Mouse (Mus musculus): ENCODE measurements around the gene Eef1g. TPM values are rescaled to one million over a fixed set of nuclear protein-coding genes. Genes with fewer than 3 reads are reported as not detected.

Eef1g gene
- polyA plus RNA-seq (2015; fragmentation: Illumina TruSeq; extraction: RNeasy Lipid Tissue Mini Kit (QIAGEN cat#74804); ENCODE audit: low read depth, low replicate concordance), result 367 TPM

GRCm38 (mm10) chr19:8966590-8967372 lies at the start of gene Eef1g:
Gene Eef1g (plus strand): TSS chr19:8967041.

GRCm38 (mm10) chr19:8920073-8920736 lies 46.6 kb upstream of the Eef1g start, which contains the start of gene B3gat3:
Gene B3gat3 (plus strand): TSS chr19:8920374.

GRCm38 (mm10) chr19:8929224-8930088 lies 37.4 kb upstream of the Eef1g start, which contains the start of the genes Rom1 and Eml3:
Gene Rom1 (minus strand): TSS chr19:8929356.
Gene Eml3 (plus strand): TSS chr19:8929552.

GRCm38 (mm10) chr19:8941515-8942217 lies 25.2 kb upstream of the Eef1g start, which contains the start of gene Mta2:
Gene Mta2 (plus strand): TSS chr19:8941875.

GRCm38 (mm10) chr19:8953135-8954039 lies 13.5 kb upstream of the Eef1g start, which contains the start of gene Tut1:
Gene Tut1 (plus strand): TSS chr19:8953847.

GRCm38 (mm10) chr19:8989066-8989566 lies 22.3 kb downstream of the Eef1g start, which contains the start of gene Ahnak:
Gene Ahnak (plus strand): TSS chr19:8989284.

Other genes starting within 250 kb of the Eef1g start
- 155 TPM for gene Slc3a2, start 243.7 kb upstream of the Eef1g start, polyA plus RNA-seq (2015; fragmentation: Illumina TruSeq; extraction: RNeasy Lipid Tissue Mini Kit (QIAGEN cat#74804); ENCODE audit: low read depth, low replicate concordance)
- 52.0 TPM for gene Wdr74, start 231.2 kb upstream of the Eef1g start, polyA plus RNA-seq (2015; fragmentation: Illumina TruSeq; extraction: RNeasy Lipid Tissue Mini Kit (QIAGEN cat#74804); ENCODE audit: low read depth, low replicate concordance)
- gene 1700092M07Rik, start 226.3 kb upstream of the Eef1g start, polyA plus RNA-seq (2015; fragmentation: Illumina TruSeq; extraction: RNeasy Lipid Tissue Mini Kit (QIAGEN cat#74804); ENCODE audit: low read depth, low replicate concordance), result not detected
- gene Stx5a, start 225.6 kb upstream of the Eef1g start, polyA plus RNA-seq (2015; fragmentation: Illumina TruSeq; extraction: RNeasy Lipid Tissue Mini Kit (QIAGEN cat#74804); ENCODE audit: low read depth, low replicate concordance), result 93.3 TPM
- gene Nxf1, start 210.0 kb upstream of the Eef1g start, polyA plus RNA-seq (2015; fragmentation: Illumina TruSeq; extraction: RNeasy Lipid Tissue Mini Kit (QIAGEN cat#74804); ENCODE audit: low read depth, low replicate concordance), result 89.5 TPM
- 109 TPM for gene Tmem223, start 196.0 kb upstream of the Eef1g start, polyA plus RNA-seq (2015; fragmentation: Illumina TruSeq; extraction: RNeasy Lipid Tissue Mini Kit (QIAGEN cat#74804); ENCODE audit: low read depth, low replicate concordance)
- 11.0 TPM for gene Tmem179b, start 192.6 kb upstream of the Eef1g start, polyA plus RNA-seq (2015; fragmentation: Illumina TruSeq; extraction: RNeasy Lipid Tissue Mini Kit (QIAGEN cat#74804); ENCODE audit: low read depth, low replicate concordance)
- 12.2 TPM for gene Taf6l, start 180.6 kb upstream of the Eef1g start, polyA plus RNA-seq (2015; fragmentation: Illumina TruSeq; extraction: RNeasy Lipid Tissue Mini Kit (QIAGEN cat#74804); ENCODE audit: low read depth, low replicate concordance)
- 206 TPM for gene Polr2g, start 168.5 kb upstream of the Eef1g start, polyA plus RNA-seq (2015; fragmentation: Illumina TruSeq; extraction: RNeasy Lipid Tissue Mini Kit (QIAGEN cat#74804); ENCODE audit: low read depth, low replicate concordance)
- 4.3 TPM for gene Zbtb3, start 164.5 kb upstream of the Eef1g start, polyA plus RNA-seq (2015; fragmentation: Illumina TruSeq; extraction: RNeasy Lipid Tissue Mini Kit (QIAGEN cat#74804); ENCODE audit: low read depth, low replicate concordance)
- 38.9 TPM for gene Ttc9c, start 147.7 kb upstream of the Eef1g start, polyA plus RNA-seq (2015; fragmentation: Illumina TruSeq; extraction: RNeasy Lipid Tissue Mini Kit (QIAGEN cat#74804); ENCODE audit: low read depth, low replicate concordance)
- 102 TPM for gene Hnrnpul2, start 147.0 kb upstream of the Eef1g start, polyA plus RNA-seq (2015; fragmentation: Illumina TruSeq; extraction: RNeasy Lipid Tissue Mini Kit (QIAGEN cat#74804); ENCODE audit: low read depth, low replicate concordance)
- not detected for gene AC129217.1, start 137.3 kb upstream of the Eef1g start, polyA plus RNA-seq (2015; fragmentation: Illumina TruSeq; extraction: RNeasy Lipid Tissue Mini Kit (QIAGEN cat#74804); ENCODE audit: low read depth, low replicate concordance)
- 92.5 TPM for gene Bscl2, start 129.6 kb upstream of the Eef1g start, polyA plus RNA-seq (2015; fragmentation: Illumina TruSeq; extraction: RNeasy Lipid Tissue Mini Kit (QIAGEN cat#74804); ENCODE audit: low read depth, low replicate concordance)
- gene Gng3, start 127.8 kb upstream of the Eef1g start, polyA plus RNA-seq (2015; fragmentation: Illumina TruSeq; extraction: RNeasy Lipid Tissue Mini Kit (QIAGEN cat#74804); ENCODE audit: low read depth, low replicate concordance), result 191 TPM
- 0.82 TPM for gene Lrrn4cl, start 116.3 kb upstream of the Eef1g start, polyA plus RNA-seq (2015; fragmentation: Illumina TruSeq; extraction: RNeasy Lipid Tissue Mini Kit (QIAGEN cat#74804); ENCODE audit: low read depth, low replicate concordance)
- gene Ubxn1, start 95.5 kb upstream of the Eef1g start, polyA plus RNA-seq (2015; fragmentation: Illumina TruSeq; extraction: RNeasy Lipid Tissue Mini Kit (QIAGEN cat#74804); ENCODE audit: low read depth, low replicate concordance), result 140 TPM
- gene Uqcc3, start 86.1 kb upstream of the Eef1g start, polyA plus RNA-seq (2015; fragmentation: Illumina TruSeq; extraction: RNeasy Lipid Tissue Mini Kit (QIAGEN cat#74804); ENCODE audit: low read depth, low replicate concordance), result 52.0 TPM
- 15.7 TPM for gene Lbhd1, start 83.3 kb upstream of the Eef1g start, polyA plus RNA-seq (2015; fragmentation: Illumina TruSeq; extraction: RNeasy Lipid Tissue Mini Kit (QIAGEN cat#74804); ENCODE audit: low read depth, low replicate concordance)
- gene Gm49403, start 83.1 kb upstream of the Eef1g start, polyA plus RNA-seq (2015; fragmentation: Illumina TruSeq; extraction: RNeasy Lipid Tissue Mini Kit (QIAGEN cat#74804); ENCODE audit: low read depth, low replicate concordance), result not detected
- 47.2 TPM for gene 1810009A15Rik, start 78.2 kb upstream of the Eef1g start, polyA plus RNA-seq (2015; fragmentation: Illumina TruSeq; extraction: RNeasy Lipid Tissue Mini Kit (QIAGEN cat#74804); ENCODE audit: low read depth, low replicate concordance)
- gene Gm49416, start 78.1 kb upstream of the Eef1g start, polyA plus RNA-seq (2015; fragmentation: Illumina TruSeq; extraction: RNeasy Lipid Tissue Mini Kit (QIAGEN cat#74804); ENCODE audit: low read depth, low replicate concordance), result not detected
- 12.2 TPM for gene Ints5, start 74.0 kb upstream of the Eef1g start, polyA plus RNA-seq (2015; fragmentation: Illumina TruSeq; extraction: RNeasy Lipid Tissue Mini Kit (QIAGEN cat#74804); ENCODE audit: low read depth, low replicate concordance)
- gene Ganab, start 69.0 kb upstream of the Eef1g start, polyA plus RNA-seq (2015; fragmentation: Illumina TruSeq; extraction: RNeasy Lipid Tissue Mini Kit (QIAGEN cat#74804); ENCODE audit: low read depth, low replicate concordance), result 81.9 TPM
- 219 TPM for gene B3gat3, start 46.7 kb upstream of the Eef1g start, polyA plus RNA-seq (2015; fragmentation: Illumina TruSeq; extraction: RNeasy Lipid Tissue Mini Kit (QIAGEN cat#74804); ENCODE audit: low read depth, low replicate concordance)
- 10.4 TPM for gene Rom1, start 37.7 kb upstream of the Eef1g start, polyA plus RNA-seq (2015; fragmentation: Illumina TruSeq; extraction: RNeasy Lipid Tissue Mini Kit (QIAGEN cat#74804); ENCODE audit: low read depth, low replicate concordance)
- gene Eml3, start 37.5 kb upstream of the Eef1g start, polyA plus RNA-seq (2015; fragmentation: Illumina TruSeq; extraction: RNeasy Lipid Tissue Mini Kit (QIAGEN cat#74804); ENCODE audit: low read depth, low replicate concordance), result 10.3 TPM
- 42.2 TPM for gene Mta2, start 25.2 kb upstream of the Eef1g start, polyA plus RNA-seq (2015; fragmentation: Illumina TruSeq; extraction: RNeasy Lipid Tissue Mini Kit (QIAGEN cat#74804); ENCODE audit: low read depth, low replicate concordance)
- gene Tut1, start 13.2 kb upstream of the Eef1g start, polyA plus RNA-seq (2015; fragmentation: Illumina TruSeq; extraction: RNeasy Lipid Tissue Mini Kit (QIAGEN cat#74804); ENCODE audit: low read depth, low replicate concordance), result 16.9 TPM
- 5.2 TPM for gene Ahnak, start 22.2 kb downstream of the Eef1g start, polyA plus RNA-seq (2015; fragmentation: Illumina TruSeq; extraction: RNeasy Lipid Tissue Mini Kit (QIAGEN cat#74804); ENCODE audit: low read depth, low replicate concordance)
- gene Scgb1a1, start 120.9 kb downstream of the Eef1g start, polyA plus RNA-seq (2015; fragmentation: Illumina TruSeq; extraction: RNeasy Lipid Tissue Mini Kit (QIAGEN cat#74804); ENCODE audit: low read depth, low replicate concordance), result not detected
- 116 TPM for gene Asrgl1, start 168.6 kb downstream of the Eef1g start, polyA plus RNA-seq (2015; fragmentation: Illumina TruSeq; extraction: RNeasy Lipid Tissue Mini Kit (QIAGEN cat#74804); ENCODE audit: low read depth, low replicate concordance)

Measured in brain, adult 10 weeks (tissue).